Mouse (Mus musculus): ENCODE measurements around the gene Gm9513. TPM values are rescaled to one million over a fixed set of nuclear protein-coding genes. Genes with fewer than 3 reads are reported as not detected.

The Gm9513 gene
- not detected in 2 replicates for polyA plus RNA-seq (2012)

GRCm38 (mm10) chr9:36475338-36475737 lies at the start of gene Gm9513:
Gene Gm9513 (plus strand): TSS chr9:36475638.

DNA sequence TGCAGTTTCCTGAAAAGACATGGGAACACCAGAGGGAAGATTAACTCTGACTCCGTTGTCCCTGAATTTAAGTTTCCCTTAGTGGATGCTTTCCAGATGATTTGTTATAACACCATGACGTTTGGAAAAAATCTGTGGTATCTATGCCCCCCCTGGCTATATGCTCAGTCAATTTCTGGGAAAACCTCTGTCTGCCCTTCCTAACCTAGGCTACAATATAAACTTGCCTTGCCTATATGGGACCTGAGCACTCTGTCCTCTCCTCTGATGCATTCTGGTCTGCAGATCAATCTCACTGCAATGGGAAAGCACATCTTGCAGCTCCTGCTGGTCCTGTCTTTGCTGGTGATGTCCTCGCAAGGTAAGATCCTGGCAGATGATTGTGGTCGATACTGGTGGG lies 43.9 kb upstream of the Gm9513 start, which contains the start of gene Gm7257:
TSS of gene Gm7257 (plus strand) at position 301 of the 400 bp plus-strand sequence.

Other genes starting within 250 kb of the Gm9513 start
- not detected in 2 replicates for gene Gm7257, start 43.8 kb upstream of the Gm9513 start, polyA plus RNA-seq (2012)
- not detected in 2 replicates for gene Gm5615, start 66.3 kb downstream of the Gm9513 start, polyA plus RNA-seq (2012)
- gene Gm17689, start 107.0 kb downstream of the Gm9513 start, polyA plus RNA-seq (2012) = not detected in 2 replicates
- not detected in 2 replicates for gene A630095E13Rik, start 167.7 kb downstream of the Gm9513 start, polyA plus RNA-seq (2012)
- gene Acrv1, start 217.6 kb downstream of the Gm9513 start, polyA plus RNA-seq (2012) = not detected in 2 replicates